Comparison of ENCODE assay signal across 8 mouse cellular contexts in the genomic region with DNA sequence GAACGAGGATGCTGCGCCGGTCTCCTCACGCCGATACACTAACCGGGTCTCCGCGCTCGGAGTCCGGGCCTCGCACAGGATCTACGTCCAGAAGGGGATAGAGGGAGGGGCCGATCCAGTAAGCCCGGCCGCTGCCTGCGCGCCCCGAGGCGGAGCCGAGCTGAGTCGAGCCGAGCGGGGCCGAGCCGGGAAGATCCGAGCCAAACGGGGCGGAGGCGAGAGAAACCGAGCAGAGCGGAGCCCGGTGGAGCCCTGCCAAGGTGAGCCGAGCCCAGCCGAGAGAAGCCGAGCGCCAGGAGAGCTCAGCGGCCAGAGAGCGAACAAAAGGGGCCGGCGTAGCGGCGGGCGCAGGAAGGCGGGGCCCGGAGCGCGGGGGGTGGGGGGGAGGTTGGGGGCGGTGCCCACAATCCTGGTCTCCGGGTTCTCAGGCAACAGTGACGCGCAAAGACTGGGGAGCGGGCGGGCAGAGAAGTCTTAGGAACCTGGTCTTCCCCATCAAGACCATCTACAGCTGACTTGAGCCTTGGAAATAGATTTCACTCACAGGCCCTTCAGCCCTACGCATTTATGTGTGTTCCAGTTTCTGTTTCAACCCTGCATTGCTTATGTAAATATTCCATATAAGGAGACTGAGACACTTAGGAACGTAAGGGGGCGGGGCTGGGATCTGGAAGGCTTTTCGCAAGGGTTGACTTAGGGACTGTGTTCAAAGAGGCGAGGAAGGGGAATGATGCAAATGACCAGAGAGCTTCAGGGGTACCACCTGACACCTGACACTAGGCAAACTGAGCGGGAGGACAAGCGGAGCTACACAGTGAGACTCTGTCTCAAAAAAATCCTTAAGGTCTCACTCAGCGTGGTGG. TPM values are rescaled to one million over a fixed set of nuclear protein-coding genes. Genes with fewer than 3 reads are reported as not detected.
A peak's percentile ranks its signal among the peaks of the same experiment; 100 is the strongest.
DNase-seq lines count a peak whose midpoint lies in the region; ATAC-seq lines count a peak whose summit lies in the region.

A gene (minus strand): TSS at position 325 of the 863 bp plus-strand sequence.

- DNase-seq in embryo, embryonic 10 days (ENCODE audit: low spot score), result peak; percentile 91
- DNase-seq in gastrocnemius, postnatal 10 days, result peak; percentile 100
- peak; percentile 91 for DNase-seq in induced T-regulatory cell, adult 2 months (ENCODE audit: low read depth)
- peak; percentile 91 to 98 for DNase-seq in left cerebral cortex, adult 9 months (ENCODE audit: low spot score in 2 of 2)
- DNase-seq in right cerebral cortex, postnatal 14 days, result peak; percentile 100
- peak; percentile 98 to 99 for DNase-seq in urinary bladder, postnatal 36 days (ENCODE audit: low spot score in 2 of 2)

- peak; percentile 97 for ATAC-seq in activated CD4-positive, CD25-positive, alpha-beta regulatory T cell, adult 4 months
- ATAC-seq in megakaryocyte progenitor cell, adult 5-6 weeks (replicated peaks; ENCODE audit: poor library complexity), result peak; percentile 84

RNA-seq across cellular contexts. Expression of the gene that starts here (rescaled TPM):
- polyA plus RNA-seq in activated CD4-positive, CD25-positive, alpha-beta regulatory T cell, adult 4 months (2017; shearing (Covaris generic)), result 1 to 10 TPM in 1 of 2 experiments, under 1 TPM in 1; 0.30 to 1.1 TPM
- total RNA-seq in gastrocnemius, postnatal 10 days (2021), result 10 to 100 TPM; 10.1 to 12.8 TPM
- 2.1 and 2.2 TPM in 2 replicates for total RNA-seq in megakaryocyte progenitor cell, adult 5-6 weeks (2015)
- total RNA-seq in megakaryocyte progenitor cell, adult 5-6 weeks (2017), result 4.0 and 17.6 TPM in 2 replicates

Comparison
In these comparisons a context has a peak if more than half of its experiments do, and no peak if none do; other contexts are left out.
1. Peak in every context shown above with its lines: DNase-seq and ATAC-seq.